Mouse (Mus musculus) left cerebral cortex, postnatal 10 days (tissue): Measurements from ENCODE around the gene Nhsl2. TPM values are rescaled to one million over a fixed set of nuclear protein-coding genes. Genes with fewer than 3 reads are reported as not detected.

ENCODE experiments used
- DNase-seq, 2 experiments: peaks; one replicate each; pipeline ENCODE4 v3.0.0; 2021 to 2022; ENCODE audit warnings: low spot score in 2 of 2, mixed read lengths in 1 of 2; ENCODE audit errors: extremely low spot score in 1 of 2
- intact Hi-C: fragments of 180-260 bp; cut with DNase I; formaldehyde crosslinking; loops from one replicate; pipeline ENCODE4 v1.15.1; 2025
- total RNA-seq, 2 experiments: library from RNA; stranded (reverse); gene quantifications; 2 replicates each; pipeline ENCODE4 v1.2.3; 2021

Gene Nhsl2
- total RNA-seq, 2 experiments from 2014 or later, result 20.2 to 21.7 TPM

DNA sequence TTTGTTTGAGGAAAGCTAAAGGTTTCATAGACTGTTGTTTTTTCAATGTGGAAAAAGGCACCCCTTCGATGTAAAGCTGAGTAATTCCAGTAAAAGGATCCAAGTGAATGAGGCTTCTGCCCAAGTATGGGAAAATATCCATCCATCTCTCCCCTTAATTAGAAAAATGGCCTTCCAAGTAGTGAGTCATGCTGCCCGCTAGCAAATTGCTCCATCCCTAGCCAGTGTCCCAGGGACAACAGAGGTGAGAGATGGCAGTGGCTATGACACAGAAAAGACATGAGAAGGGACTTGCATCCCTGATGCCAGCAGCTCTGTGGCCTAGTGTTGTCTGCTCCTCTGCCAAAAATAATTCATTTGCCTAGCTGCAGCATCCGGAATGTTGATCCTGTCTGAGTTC, 114.5 kb downstream of the Nhsl2 start:
- DNase-seq, result no peak

DNA sequence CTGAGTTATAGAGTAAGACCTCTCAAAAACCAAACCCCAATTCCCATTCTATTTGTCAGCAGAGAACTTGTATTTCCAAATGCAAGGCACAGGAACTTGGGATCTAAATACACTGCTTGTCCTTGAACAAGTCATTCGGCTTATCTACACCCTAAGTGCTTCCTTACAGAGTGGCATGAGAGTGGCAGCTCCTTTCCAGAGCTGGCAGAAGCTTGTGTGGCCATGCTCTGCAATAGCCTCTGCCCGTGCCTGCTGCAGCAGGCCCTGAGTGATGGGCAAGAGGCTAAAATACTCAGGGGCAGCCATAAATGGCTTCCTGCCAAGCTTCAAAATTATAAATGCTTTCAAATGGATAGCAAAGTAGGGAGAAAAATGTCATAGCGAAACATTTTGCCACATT, 123.8 kb downstream of the Nhsl2 start:
- DNase-seq, result no peak
- intact Hi-C loops, result no loop called here

More for the DNA sequence above, 114.5 kb downstream of the Nhsl2 start:
- intact Hi-C loops, result no loop called here

DNA sequence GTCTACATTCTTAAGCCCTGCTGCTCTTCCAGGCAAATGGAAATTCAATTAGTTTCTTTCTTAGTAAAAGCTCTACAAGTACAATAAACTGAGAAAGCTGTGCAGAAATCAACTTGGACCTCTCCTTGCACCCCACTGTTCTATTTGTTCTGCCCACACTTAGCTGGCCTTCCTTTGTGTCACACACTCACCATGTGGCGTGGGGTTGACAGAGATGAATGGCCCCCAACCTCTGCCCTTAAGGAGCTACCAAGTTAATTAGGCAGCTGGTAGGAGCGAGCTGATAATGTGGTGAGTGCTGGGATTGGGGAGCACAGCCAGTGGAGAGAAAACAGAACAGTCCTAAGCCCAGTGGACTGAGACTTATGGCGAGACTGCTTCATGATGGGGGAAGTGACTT, 127.7 kb downstream of the Nhsl2 start:
- no peak for DNase-seq
- intact Hi-C loops, result no loop called here

DNA sequence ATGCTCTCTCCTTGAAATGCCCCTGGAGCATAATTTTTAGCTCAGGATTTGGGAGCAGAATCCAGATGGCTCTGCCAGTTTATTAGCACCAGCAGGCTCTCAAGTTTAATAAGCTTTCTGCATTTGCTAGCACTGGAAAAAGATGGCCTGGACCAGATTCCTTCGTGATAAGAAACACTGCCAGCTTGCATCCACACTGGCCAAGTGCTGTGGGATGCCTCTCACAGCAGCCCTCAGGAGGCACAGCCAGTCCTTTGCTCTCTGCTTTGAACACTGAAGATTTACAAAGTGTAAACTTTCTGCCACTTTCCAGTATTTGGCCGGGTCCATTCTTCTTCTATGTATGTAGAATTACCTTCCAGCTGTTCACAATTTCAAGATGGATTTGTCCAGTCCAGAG, 129.7 kb downstream of the Nhsl2 start:
- intact Hi-C loops, result no loop called here
- no peak for DNase-seq

DNA sequence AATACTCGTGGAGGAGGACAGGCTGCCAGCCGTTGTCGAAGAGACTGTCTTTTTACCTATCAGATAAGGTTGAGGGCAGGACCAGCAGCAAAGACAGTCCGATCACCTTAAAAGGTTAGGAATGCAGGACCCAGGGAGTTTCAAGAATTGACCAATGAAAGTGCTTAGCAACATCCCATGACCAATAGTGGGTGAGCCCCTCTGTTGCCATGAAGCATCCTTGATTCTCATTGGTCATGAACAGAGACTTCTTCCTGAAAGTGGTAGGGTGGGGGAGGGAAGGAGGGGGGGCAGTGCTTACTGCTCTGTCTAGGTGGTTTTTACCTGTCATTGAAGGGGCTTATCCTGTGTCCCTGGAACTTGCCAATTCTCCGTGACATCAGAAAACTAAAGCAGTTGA, 130.1 kb downstream of the Nhsl2 start:
- intact Hi-C loops, result no loop called here
- no peak for DNase-seq

DNA sequence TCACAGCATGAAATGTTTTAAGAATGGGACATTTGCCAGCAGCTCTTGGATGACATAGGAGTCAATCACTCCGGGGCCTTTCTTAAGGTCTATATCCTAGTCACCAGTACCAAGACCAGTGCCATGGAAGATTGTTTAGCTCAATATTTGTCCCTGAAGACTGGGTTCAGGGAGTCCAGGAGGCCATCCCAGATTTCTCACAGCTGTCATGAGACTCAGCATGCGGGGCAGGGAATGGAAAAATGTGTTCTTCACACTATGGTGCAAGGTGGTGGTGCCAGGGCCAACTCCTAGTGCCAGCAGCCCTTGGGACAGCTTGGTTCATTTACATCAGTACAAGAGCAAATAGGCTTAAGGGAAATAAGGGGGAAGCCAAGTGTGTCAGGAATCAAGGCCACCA, 131.4 kb downstream of the Nhsl2 start:
- intact Hi-C loops, result no loop called here
- DNase-seq, result no peak

DNA sequence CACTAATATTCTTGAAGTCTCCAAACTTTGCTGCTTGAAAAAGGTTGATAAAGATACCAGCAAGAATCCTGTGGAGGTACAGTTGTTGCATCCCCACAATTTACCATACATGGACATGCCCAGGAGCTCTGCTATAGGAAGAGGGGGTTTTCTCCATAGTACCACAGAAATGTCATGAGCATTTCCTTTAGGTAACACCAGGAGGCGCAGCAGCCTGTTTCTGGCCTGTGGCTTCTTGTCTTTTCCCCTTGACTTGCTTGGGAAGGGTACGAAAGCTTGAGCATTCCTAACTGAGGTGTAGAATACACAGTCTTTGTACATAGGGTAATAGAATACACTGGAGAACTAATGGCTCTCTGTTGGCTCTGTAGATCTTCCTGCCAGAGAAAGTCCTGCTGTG, 132.3 kb downstream of the Nhsl2 start:
- intact Hi-C loops, result no loop called here

DNA sequence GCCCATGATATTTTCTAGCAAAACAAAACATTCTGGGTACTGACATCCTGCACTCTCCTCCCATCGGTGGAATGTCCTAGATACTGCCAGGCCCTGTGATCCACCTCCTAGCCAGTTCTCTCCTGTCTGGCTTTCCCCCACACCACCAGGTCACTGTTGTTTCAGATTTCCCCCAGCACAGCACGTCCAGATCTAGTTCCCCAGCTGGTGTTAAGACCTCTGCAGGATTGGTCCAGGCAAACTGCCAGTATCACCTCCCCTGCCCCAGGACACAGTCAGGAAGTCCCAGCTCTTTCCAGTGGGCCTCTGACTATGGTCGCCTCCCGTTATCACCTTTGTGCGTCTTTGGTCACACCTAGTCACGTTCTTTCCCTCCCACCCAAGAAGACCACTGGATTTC, 134.5 kb downstream of the Nhsl2 start:
- DNase-seq, result peak in 1 of 2 experiments; percentile 33
- intact Hi-C loops, result no loop called here

More for the DNA sequence above, 132.3 kb downstream of the Nhsl2 start:
- no peak for DNase-seq

DNA sequence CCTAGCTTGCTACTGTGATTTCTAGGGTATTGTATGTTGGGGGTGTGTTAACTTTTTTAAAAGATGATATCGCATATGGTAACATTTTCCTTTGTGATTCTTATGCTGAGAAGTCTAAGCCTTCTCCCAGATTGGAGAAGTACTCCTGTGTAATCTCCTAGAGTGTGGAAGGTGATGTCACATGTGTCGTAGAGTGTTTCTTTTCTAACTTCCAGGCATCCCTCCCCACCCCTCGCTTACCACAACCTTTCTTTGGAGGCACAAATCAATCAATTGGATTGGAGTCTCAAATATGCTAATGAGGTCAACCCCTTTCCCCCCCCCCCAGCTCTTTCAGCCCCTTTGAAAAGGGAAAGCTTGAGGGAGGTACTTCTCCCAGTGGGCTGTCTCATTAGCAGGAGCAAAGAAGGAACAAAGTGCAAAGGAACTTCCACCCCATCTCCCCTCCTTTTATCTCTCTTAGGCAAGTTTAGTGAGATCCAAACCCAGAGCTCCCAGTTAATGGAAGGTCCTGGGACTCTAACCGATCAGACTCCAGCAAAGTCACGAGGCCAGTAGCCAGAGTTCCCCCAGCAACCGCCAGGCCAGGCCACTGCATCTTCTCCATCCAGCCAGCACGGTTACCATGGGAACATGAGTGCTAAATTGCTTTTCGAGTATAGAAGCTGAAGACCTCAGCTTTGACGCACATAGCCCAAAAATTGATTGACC, 137.6 kb downstream of the Nhsl2 start:
- intact Hi-C loops, result no loop called here
- DNase-seq, result no peak

DNA sequence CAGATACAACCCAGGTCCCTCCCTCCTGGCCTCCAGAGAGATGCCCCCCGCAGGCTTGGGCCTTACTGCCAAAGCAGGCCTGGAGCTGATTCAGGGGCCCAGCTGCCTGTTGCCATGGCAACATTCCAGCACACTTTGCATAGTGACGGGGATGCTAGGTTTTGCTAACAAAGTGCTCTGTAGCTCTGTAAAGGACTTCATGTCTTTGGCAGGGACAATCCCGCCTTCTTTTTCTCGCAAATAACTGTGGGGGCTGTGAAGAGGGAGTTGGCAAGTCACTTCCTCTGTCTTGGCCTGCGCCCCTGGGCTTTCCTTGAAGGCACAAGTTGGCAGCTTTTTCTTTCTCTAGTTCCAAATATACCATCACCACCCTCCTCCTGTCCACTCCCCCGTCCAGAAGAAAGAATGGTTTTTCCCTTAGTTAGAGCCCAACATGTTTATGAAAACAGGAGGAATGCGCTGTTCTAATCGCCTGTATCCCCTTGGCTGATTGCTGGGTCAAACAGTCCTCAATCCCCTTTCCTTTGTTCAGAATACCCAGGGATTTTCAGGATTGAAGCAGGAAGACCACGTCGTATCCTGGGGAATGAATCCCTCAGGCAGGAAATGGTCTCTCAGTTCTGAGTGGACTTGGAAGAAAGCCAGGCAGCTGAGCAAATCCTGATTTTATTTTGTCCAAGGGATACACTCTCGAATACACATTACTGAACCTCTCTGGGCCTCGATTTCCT, 144.8 kb downstream of the Nhsl2 start:
- intact Hi-C loops, result no loop called here
- DNase-seq, result peak; percentile 77 to 79

DNA sequence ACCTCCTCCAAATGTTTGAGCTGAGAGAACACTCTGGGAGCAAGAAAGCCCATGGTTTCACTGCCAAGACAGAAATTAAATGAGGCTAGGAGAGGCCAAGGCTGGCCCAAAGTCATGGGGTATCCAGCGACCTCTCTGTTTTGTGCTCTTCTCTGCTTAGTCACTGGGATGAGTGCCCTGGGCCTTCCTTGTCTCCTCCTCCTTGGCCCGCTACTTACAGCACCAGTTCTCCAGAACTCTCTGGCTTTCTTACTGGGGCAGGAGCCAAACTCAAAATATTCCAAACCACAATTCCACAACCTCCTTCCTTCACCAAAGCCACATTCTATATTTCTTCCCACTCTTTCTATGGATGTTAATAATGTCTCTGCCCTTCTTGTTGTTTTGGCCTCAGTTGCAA, 147.5 kb downstream of the Nhsl2 start:
- intact Hi-C loops, result no loop called here
- DNase-seq, result no peak

DNA sequence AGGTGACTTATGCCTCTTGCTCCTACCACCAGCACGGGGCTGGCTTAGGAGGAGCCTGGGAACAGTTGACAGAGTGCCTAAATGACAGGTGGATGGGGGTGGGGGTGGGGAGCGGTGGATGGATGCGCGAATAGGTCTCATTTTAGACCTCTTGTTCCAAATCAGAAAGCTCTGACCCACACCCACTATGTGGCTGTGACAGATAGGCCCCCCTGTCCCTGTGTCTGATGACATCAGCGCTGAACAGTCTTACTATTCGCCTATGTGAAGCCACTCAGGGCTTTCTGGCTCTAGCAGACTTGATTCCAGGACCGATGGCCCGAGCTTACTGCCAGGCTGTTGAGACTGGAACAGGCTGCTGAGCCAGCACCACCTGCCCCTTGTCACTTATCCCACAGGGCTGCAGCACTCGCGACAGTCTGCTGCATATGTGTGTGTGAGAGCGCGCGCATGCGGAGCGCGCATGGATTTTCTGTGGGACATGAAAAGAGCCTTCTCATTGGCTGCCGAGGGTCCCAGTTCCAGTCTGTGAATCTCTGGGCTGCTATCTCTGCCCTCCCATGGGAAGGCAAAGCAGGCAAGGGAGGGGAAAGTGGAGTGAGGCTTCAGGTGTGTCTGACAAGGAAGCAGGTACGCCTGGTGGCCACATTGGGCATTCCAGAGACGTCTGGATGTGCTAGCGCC, 154.6 kb downstream of the Nhsl2 start:
- DNase-seq, result peak; percentile 37 to 50
- intact Hi-C loops, result no loop called here

DNA sequence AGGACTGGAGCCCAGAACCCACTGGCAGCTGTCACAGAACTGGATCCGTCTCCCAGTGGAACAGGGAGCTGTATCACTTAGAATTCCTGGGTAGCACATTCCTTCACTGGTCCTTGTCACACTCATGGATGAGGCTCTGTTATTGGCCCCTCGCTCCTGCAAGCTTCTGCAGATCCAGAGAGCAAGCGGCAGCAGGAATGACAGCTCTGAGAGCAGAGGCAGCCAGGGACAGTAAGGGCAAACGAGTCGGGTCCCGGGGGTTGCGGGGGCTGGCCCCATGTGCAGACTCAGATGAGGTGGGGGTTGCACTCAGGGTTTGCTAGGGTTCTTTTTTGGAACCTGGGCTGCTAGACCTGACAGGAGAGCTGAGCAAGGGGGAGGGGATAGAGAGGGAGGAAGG, 155.2 kb downstream of the Nhsl2 start:
- intact Hi-C loops, result no loop called here
- no peak for DNase-seq

DNA sequence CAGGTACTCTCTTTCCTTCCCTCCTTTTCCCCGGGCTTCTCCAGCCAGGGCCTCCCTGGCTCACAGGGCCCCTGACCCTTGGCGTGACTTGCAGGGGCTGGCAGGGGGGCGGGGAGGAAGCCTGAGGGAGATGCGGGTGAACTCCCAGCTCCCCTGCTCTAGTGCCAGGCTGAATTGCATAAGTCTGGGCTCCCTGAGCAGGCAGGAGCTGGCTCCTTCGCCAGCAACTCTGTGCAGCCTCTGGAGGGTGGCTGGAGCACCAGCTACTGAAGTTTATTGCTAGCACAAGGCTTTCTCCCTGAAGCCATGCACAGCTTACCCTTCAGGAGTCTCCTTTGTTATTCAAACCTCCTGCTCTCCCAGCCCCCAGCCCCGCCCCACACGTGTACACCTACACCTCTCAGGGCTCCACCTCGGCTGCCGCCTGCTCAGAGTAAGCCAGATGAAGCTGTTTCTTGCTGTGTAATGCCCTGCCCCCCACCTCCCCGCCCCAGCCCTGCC, 156.0 kb downstream of the Nhsl2 start:
- intact Hi-C loops, result no loop called here
- DNase-seq, result peak in 1 of 2 experiments; percentile 26

DNA sequence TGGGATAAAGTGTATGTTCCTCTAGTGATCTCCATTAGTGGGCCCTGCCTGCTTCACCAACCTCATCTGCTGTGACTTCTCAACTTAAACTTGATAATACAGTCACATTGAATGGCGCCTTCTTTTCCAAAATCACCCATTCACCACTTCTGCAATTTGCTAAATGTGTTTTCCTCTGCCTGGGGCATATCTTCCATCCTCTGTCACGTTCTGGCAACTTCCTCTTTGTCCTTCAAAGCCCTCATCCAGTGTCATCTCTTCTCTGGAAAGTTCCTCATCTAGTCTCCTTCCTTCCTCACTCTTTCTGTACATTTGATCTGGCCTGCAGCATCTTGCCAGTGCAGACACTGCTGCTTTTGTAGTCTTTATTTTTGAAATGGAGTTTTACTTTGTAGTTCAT, 158.8 kb downstream of the Nhsl2 start:
- no peak for DNase-seq
- intact Hi-C loops, result no loop called here

DNA sequence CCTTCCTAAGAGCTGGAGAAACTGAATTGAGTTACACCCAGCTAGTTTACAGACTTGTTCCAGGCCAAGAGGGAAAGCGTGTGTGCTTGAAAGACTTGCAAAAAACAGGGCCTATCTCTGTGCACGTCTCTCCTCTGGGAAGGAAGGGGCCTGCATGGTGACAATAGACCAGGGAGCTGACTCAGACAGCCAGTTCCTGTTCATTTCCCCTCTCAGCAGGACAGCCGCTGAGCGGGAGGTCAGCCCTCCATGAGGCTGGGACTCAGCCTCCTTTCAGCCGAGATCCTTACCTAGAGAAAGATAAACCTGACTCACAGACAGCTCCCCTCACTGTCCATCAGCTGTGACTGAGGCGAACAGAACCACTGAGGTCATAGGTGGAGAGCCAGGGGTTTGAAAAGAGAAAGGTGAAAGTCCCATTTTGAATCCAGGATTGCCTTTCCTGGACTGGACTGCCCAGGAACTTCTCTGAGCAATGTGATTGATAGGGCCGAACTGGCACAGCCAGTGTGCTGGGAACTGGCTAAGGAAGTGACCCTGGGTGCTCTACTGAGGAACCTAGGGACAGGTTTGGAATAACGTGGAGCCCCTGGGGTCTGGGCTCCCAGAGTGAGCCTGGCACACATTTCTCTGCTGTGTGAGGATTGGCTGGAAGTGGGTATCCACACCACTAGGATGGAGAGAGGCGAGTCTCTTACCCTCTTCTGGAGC, 168.2 kb downstream of the Nhsl2 start:
- intact Hi-C loops, result no loop called here
- peak in 1 of 2 experiments; percentile 26 for DNase-seq

DNA sequence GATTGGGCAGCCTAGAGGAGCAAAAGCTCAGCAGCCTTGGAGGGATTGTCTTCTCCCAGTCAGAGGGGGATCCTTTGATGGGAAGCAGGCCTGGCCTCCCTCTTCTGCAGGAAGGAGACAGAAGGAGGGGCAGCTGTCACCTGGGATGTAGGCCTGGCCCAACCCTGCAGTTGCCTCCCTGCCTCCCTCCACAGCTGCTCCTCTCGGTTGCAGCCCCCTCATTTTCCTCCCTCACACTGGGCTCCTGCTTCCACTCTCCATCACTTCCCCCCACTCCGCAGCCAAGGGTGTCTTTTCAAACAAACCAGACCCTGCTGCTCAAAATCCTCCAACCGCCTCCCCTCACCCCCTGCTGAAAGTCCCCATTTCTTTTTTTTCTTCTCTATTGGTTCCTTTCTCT, 169.7 kb downstream of the Nhsl2 start:
- peak in 1 of 2 experiments; percentile 25 for DNase-seq
- intact Hi-C loops, result no loop called here

DNA sequence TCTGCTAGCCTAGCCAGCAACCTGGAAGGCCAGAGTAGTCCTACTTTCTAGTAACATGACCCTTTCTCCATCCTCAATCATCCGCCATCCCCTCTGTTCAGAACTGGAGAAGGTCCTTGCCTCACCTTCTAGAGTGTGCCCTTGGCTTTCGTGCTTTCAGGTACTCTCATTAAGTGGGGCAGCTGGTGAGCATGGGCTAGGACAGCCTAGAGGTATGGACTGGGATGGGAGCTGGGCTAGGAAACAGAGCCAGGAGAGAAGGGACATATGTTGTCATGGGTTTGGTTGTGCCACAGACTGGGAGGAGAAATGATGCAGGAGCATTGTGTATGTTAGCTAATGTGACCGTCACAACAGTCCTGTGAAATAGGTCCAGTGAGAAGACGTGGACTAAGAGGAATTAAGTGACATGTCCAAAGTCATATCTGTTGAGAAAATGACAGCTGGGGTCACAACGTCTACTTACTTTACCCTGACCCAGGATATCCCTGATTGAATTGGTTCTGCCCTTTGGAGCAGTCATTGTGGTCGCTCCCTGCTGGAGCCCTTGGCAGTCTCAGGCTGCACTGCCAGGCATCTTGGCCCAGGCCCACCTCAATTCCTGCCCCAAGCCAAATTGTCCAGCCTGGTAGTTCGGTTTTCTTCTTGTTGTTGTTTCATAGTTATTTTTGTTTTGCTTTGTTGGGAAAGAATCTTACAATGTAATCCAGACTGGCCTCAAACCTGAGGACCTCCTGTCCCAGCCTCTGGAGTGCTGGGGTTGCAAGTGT, 170.5 kb downstream of the Nhsl2 start:
- intact Hi-C loops, result no loop called here
- no peak for DNase-seq
